Mouse (Mus musculus): ENCODE measurements around the gene St6galnac6.

The St6galnac6 gene

GRCm38 (mm10) chr2:32599409-32599808 lies at the start of gene St6galnac6:
TSS of gene St6galnac6 (plus strand) at chr2:32599709.
- DNase-seq (ENCODE audit: low read depth, low spot score) = no peak

DNA sequence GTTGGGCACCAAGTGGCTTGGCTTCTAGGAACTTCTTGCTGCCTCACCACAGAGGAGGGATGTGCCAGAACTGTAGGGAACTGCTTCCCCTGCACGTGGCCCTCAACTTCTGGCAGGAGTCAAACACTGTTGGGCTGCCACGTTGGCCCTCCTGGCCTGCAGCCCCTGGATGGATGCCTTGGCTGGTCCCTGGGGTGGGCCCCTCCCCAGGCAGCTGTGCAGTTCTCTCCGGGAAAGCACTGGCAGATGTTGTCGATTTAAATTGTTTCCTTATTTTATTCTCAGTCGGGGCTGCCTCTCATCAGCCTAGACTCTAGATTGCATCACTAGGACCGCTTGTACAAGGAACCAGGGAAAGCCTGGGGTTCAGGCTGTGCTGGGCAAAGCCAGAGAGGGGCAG lies 49.7 kb upstream of the St6galnac6 start:
- DNase-seq (ENCODE audit: low read depth, low spot score) = no peak

GRCm38 (mm10) chr2:32551236-32551635 lies 48.3 kb upstream of the St6galnac6 start:
- DNase-seq (ENCODE audit: low read depth, low spot score) = no peak

DNA sequence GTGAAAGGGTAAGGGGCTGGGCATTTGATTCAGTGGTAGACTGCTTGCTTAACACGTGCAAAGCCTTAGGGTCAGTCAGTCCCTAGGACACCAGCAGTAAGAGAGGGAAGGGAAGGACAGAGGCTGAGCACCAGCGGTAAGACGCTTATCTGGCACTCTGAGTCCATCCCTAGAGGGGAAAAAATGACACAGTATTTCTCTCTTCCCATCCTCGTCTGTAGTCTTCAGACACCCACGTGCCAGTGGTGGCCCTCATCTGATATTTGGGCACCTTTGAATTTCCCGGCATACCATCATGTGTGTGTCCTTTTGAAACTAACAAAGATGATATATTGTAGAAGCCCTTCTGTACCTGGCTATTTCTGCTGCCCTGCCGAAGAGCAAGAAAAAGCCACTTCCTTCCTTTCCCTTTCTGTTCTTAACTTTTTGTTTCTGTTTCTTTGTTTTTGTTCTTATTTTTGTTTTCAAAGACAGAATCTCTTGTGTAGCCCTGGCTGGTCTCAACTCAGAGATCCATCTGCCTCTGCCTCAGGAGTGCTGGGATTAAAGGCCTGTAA lies 45.8 kb upstream of the St6galnac6 start:
- DNase-seq (ENCODE audit: low read depth, low spot score) = no peak

DNA sequence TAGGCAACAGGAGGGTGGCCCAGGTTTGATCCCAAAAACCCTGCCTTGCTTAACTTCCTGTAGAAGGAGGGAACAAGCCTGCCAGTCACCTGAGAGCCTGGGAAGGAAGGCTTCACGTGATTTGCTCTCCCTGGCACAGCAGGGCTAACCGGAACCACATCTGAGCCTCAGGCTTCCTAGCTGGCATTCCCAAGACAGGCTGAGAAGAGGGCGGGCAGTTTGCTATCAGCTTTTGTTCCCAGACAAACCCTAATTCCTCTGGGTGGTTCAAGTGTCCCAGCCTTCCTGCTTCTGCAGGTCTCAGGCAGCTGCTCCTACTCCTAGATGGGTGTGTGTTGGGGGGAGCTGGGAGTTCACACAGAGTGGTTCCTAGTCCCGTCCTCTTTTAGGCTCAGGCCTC lies 44.0 kb upstream of the St6galnac6 start:
- no peak for DNase-seq (ENCODE audit: low read depth, low spot score)

DNA sequence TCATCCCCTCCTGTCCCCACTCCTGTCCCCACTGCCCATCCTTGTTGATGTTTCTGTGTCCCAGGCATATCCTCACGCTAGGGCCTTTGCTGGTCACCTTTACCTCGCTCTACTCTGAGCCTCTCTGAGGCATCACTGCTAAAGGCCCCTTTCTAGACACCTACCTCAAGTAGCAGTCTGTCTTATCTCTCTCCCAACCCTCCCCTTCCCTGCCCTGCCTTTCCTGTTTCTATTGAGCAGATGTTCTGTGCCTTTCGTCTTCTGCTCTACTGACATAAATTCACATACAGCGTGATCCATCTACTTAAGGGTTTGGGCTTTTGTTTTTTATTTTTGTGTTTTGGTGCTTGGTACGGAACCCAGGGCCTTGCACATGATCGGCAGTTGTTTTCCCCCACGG lies 43.5 kb upstream of the St6galnac6 start:
- no peak for DNase-seq (ENCODE audit: low read depth, low spot score)

DNA sequence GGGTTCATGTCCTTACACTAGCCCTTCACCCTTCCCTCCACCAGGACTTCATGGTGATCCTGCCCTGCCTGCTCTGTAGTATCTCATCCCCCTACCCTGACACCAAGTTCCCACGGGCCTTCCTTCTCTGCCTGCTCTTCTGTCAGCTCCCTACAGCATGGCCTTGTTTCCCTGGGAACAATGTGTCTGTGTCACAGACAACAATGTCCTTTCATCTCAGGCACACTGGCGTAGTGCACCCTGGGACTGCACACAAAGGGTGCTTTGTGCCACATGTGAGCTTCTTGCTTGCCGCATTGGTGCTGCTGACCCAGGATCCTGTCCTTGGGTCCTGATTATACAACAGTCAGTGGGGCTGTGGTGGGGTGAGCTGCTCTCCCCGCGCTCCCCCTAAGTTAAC lies 39.9 kb upstream of the St6galnac6 start:
- no peak for DNase-seq (ENCODE audit: low read depth, low spot score)

- DNase-seq (ENCODE audit: low read depth, low spot score) = no peak
These were observed 32.9 kb upstream of the St6galnac6 start for GRCm38 (mm10) chr2:32566536-32567063.

DNA sequence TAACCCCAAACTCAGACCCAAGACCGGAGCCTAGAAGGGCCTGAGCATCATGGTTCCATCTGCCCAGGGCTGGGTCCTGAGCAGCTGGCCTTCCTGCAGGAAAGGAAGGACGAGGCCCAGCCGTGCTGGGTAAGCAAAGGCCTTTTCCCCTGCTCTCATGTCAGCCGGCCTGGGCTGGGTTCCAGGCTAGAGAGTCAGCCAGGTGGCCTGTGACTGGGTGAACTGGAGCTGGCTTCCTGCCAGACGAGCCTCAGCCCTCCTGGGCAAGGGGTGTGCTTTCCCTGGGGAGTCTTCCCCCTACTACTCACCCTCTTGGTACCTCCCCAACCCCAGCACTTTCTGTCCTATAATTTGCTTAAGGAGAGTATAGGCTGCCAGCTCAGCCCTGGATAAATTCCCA lies 31.4 kb upstream of the St6galnac6 start:
- no peak for DNase-seq (ENCODE audit: low read depth, low spot score)

- DNase-seq (ENCODE audit: low read depth, low spot score) = no peak
These were observed 30.6 kb upstream of the St6galnac6 start for GRCm38 (mm10) chr2:32568941-32569340.

- DNase-seq (ENCODE audit: low read depth, low spot score) = peak; percentile 79
These were observed 28.6 kb upstream of the St6galnac6 start, which contains the start of gene Dpm2 for GRCm38 (mm10) chr2:32570698-32571494. TSS of gene Dpm2 (plus strand) at chr2:32570858.

GRCm38 (mm10) chr2:32572196-32572595 lies 27.3 kb upstream of the St6galnac6 start:
- DNase-seq (ENCODE audit: low read depth, low spot score) = no peak

DNA sequence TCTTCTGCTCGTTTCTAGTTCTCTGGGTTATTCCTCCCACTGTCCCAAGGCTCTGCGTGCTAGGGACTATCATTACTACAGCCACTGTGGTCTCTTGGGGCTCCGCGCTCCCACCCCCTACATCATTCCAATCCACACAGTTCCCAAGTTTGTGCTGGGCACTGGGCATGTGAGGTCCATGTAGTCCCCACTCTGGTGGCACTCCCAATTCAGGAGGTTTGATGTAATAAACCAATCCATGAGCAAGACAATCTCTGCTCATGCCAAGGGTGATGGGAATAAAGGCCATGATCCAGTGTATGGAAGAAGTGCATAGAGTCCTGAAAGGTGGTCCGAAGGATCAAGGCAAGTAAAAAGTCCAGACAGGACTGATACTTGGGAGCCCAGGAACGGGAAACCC lies 25.0 kb upstream of the St6galnac6 start, which contains the start of gene Pip5kl1:
Gene Pip5kl1, plus strand, starts transcription at position 301 of the 400 bp plus-strand sequence.
- no peak for DNase-seq (ENCODE audit: low read depth, low spot score)

DNA sequence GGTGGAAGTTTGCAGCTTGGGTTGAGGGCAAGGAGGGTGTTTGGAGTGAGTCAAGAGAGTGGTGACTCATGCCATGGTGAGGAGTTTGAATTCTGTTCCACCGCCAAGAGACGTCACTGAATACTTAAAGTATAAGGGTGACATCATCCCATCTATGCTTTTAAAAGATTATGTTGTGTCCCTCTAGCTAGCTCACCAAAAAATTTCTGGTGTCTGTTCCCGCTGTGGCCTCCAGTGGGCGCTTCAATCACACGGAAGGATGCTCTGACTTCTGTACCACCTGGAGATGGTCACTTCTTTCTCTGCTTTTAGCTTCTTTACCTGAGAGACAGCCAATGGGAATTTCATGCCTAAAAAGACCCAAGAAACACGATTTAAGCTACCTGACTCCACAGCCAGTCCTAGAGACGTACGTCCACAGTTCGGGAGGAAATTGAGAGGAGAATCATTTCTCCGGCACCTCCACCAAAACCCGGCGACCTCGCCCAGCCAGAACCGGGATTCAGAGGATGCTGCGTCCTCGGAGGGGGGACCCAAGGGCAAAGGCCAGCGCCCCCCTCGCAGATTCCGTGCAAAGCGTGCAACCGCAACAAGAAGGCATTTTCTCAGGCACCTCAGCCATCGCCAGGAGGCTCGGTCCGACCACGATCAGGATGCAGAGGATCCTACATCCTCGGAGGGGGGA lies 24.5 kb upstream of the St6galnac6 start:
- DNase-seq (ENCODE audit: low read depth, low spot score) = no peak

DNA sequence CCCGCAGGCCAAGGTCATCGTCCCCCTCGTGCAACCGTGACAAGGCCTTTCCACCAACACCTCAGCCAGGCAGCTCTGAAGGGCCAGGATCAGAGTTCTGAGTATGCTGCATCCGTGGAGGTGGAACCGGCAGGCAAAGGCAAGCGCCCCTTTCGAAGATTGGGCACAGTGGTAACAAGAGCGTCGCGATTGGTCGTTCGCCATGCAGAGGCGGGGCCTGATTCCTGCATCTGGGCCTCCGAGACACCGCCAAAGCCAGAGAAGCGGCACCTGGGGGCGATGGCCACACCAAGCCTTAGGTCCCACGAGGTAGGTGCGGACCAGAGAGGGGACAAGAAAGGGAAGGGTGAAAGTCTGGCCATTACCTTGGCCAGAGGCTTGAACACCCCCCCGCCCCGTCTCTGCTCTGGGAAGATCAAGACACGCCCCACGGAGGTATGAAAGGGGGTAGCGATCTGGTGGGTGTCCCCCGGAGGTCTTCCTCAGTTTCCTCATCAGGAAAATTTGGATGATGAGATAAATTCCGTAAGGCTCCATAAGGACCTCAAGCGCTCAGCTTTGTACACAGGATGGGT lies 23.8 kb upstream of the St6galnac6 start, which contains the start of gene 9430097D07Rik:
Gene 9430097D07Rik, minus strand, starts transcription at position 99 of the 575 bp plus-strand sequence.
- no peak for DNase-seq (ENCODE audit: low read depth, low spot score)

- DNase-seq (ENCODE audit: low read depth, low spot score) = no peak
These were observed 23.0 kb upstream of the St6galnac6 start for GRCm38 (mm10) chr2:32576532-32576931.

DNA sequence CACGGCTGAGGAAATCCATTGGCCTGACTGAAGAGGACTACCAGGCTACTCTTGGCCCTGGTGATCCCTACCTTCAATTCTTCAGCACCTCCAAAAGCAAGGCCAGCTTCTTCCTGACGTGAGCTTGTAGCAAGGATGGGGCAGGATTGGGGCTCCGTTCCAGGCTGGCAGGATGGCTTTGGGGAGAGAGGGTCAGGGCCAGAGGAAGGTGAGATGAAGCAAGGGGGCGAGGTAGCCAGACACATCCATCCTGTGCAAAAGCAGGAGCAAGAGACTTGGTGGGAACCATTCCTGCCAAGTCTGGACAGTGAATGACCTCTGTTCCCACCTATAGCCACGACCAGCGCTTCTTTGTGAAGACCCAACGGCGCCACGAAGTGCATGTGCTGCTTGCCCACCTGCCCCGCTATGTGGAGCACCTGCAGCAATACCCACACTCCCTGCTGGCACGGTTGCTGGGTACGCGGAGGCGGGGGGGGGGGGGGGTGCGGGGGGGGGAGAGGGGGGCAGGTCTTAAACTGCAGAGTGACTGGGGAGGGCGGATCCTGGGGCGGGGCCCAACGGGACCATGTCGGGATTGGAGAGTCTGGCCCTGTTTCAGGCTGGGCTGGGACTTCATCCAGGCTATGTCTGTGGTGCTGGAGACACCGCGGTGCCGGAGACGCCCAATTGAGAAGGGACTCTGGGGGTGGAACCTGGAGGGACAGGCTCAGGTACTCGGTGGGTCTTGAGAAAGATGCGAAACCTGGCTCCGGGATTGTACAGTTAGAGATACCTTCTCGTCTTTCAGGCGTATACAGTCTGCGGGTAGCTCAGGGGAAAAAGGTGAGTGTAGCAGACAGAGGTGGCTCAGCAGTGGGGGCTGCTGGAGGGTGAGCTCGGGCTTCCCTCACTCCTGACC lies 21.1 kb upstream of the St6galnac6 start:
- no peak for DNase-seq (ENCODE audit: low read depth, low spot score)

DNA sequence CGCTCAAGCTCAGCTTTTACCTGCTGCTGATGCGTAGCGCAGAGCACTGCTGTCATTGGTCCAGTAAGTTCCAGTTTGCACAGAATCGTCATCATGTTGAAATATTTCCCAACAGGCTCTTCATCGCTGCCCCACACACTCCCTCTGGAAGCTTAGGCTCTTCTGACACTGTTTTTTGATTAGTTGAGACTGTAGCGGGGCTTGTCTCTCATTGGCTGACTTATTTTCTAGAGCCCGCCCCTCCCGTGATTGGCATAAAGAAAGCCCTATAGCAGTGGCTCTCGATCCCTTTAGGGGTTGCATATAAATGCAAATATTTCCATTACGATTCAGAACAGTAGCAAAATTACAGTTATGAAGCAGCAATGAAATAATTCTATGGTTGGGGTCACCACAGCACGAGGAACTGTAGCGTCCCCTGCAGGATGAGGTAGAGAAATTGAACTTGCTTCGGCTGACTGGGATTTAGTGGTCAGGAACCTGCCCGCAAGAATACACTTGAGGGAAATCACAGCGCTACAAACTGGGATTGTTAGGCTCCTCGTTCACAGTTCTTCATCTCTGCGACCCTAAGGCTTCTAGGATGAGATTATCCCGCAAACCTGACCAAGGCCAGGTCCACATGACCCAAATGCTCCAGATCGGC lies 17.9 kb upstream of the St6galnac6 start:
- DNase-seq (ENCODE audit: low read depth, low spot score) = no peak

DNA sequence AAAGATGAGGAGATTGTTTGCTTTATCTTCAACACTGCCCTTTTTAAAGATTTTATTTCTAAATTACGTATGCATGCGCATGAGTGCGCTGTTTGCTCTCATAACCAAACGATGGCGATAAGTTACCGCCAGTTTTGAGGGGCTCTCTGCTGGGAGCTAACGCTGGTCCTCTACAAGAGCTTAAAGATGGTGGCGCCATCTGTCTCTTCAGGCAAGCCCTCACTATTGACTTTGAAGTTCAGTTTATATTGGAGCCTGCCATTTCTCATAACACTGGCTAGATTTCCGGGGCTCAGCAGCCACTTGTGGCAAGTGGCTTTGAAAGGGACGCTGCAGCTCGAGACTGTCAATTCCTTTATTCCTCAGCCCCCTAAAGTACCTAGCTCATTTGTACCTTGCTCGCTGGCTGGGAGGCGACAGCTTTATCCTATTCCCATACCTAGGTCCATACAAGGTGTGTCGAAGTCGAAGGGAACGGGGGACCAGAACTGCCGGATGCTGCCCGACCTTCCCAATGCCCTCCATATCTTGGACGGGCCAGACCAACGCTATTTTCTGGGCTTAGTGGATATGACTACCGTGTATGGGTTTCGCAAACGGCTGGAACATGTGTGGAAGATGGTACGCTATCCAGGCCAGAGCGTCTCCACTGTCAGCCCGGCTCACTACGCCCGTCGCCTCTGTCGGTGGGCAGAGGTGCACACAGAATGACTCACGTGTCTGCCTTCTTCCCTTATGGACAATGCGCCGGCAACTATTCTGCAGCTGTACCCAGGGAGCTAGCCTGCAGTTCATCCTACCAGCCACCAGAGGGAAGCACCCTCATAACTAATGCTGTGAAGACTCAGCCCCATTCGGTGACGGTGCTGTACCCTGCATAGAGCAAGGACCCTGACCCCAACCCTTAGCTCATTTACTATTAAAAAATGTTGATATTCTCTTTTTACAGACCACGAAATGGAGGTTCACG lies 16.4 kb upstream of the St6galnac6 start:
- no peak for DNase-seq (ENCODE audit: low read depth, low spot score)
